ENCODE assay signal across 13 mouse cellular contexts in genomic region chr2:102377370-102377769, GRCm38 (mm10).
"Had no signal": no experiment of that assay in that cellular context is flagged by ENCODE, and none has a peak within 500 bp of the region (broad histone marks: within the 10 kb centered on the region; RNA-seq: fewer than 3 reads in every experiment).

No protein-coding gene starts in this region.

- DNase-seq: liver, embryonic 13.5 days; liver, postnatal 0 days; lung, adult 2 months; lung, postnatal 14 days; lung, postnatal 36 days; right cerebral cortex, postnatal 14 days; right cerebral cortex, postnatal 4 days; thymus, adult 18-20 months; thymus, postnatal 14 days; thymus, postnatal 36 days had no signal

- ATAC-seq: liver, postnatal 0 days; lung, postnatal 0 days; midbrain, embryonic 13.5 days; midbrain, embryonic 15.5 days had no signal
